Mouse (Mus musculus) heart, embryonic 10.5 days (tissue): Measurements from ENCODE around the gene Dnm1. TPM values are rescaled to one million over a fixed set of nuclear protein-coding genes. Genes with fewer than 3 reads are reported as not detected.
A peak's percentile ranks its signal among the peaks of the same experiment; 100 is the strongest.
"Not testable (repeated sequence)": the region's sequence is repeated elsewhere in the genome, so short reads cannot be mapped to it uniquely, and the experiment has no call there.

Source experiments
- DNase-seq: peaks from one replicate; pipeline ENCODE4 v3.0.0-alpha.2; 2017; ENCODE audit warnings: low spot score
- H3K27ac ChIP-seq: fragments of 300-500 bp; sonication (generic); 2 replicates; pipeline ENCODE4 v1.5.1; 2016; ENCODE audit warnings: mild to moderate bottlenecking
- H3K27me3 ChIP-seq: fragments of 300-500 bp; sonication (generic); 2 replicates; pipeline ENCODE4 v1.6.1; 2016; ENCODE audit warnings: mild to moderate bottlenecking; ENCODE audit not compliant: poor library complexity, insufficient read depth, severe bottlenecking
- H3K36me3 ChIP-seq: fragments of 300-500 bp; sonication (generic); 2 replicates; pipeline ENCODE4 v1.6.1; 2016; ENCODE audit warnings: mild to moderate bottlenecking, moderate library complexity
- H3K4me1 ChIP-seq: fragments of 300-500 bp; sonication (generic); 2 replicates; pipeline ENCODE4 v1.6.1; 2016; ENCODE audit warnings: mild to moderate bottlenecking
- H3K4me3 ChIP-seq: fragments of 300-500 bp; sonication (generic); 2 replicates; pipeline ENCODE4 v1.5.1; 2016; ENCODE audit warnings: mild to moderate bottlenecking, moderate library complexity
- H3K9me3 ChIP-seq: fragments of 300-500 bp; sonication (generic); 2 replicates; pipeline ENCODE4 v1.6.1; 2016; ENCODE audit warnings: mild to moderate bottlenecking, moderate library complexity
- WGBS: fragments of 180-500 bp; shearing (Covaris S2); methylation state at CpG from one replicate; pipeline ENCODE4 v1.1.7; 2016; 5-methylcytosine and 5-hydroxymethylcytosine counted together
- polyA plus RNA-seq: library from polyadenylated mRNA; unstranded; fragments of >200 nt; fragmentation: Nextera tagmentation; extraction: Ambion mirVana; gene quantifications from 2 replicates; pipeline ENCODE4 v1.2.1, GENCODE M21; 2016

The Dnm1 gene
- polyA plus RNA-seq, 1 experiment from 2014 or later = 9.4 TPM

DNA sequence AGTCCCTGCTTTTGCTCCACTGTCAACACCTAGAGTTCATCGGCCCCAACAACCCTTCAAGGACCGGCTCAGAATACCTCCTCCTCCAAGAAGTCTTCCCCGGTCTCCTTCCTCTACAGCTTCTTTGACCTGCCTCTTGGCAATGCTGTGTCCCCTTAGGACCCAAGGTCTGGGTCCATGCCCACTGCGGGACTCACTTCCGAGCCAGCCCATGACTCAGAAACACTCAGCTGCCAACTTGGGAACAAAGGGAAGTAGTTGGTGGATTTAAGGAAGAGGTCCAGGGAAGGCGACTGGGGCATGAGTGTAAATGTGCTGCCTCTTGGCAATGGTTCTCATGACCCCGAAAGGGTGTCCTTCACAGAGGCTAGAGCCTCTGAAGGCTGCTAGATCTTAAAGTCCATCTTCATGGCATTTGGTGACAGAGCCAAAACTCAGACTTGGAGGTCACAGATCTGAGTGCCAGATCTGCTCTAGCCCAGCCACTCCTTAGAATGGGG lies 26.9 kb upstream of the Dnm1 start:
- Histone ChIP-seq H3K4me3 (no peak overlapping the region), H3K27me3 (peaks cover 40% of the 10 kb centered on the region), H3K4me1 (peaks cover 37% of the 10 kb centered on the region), H3K9me3 (no peaks in the 10 kb centered on the region), H3K27ac (no peak overlapping the region), H3K36me3 (peaks cover 46% of the 10 kb centered on the region)
- WGBS = 89% methylated on average over 7 of the region's 7 CpGs
- no peak for DNase-seq

- 88% methylated on average over 10 of the region's 10 CpGs for WGBS
- no peak overlapping the region for H3K4me3 ChIP-seq
- H3K4me1 ChIP-seq = peaks cover 43% of the 10 kb centered on the region
- peaks cover 75% of the 10 kb centered on the region for H3K36me3 ChIP-seq
- DNase-seq = no peak
- peaks cover 13% of the 10 kb centered on the region for H3K27me3 ChIP-seq
- H3K27ac ChIP-seq = no peak overlapping the region
- no peaks in the 10 kb centered on the region for H3K9me3 ChIP-seq
Measured at GRCm38 (mm10) chr2:32376963-32377362, 23.8 kb upstream of the Dnm1 start.

DNA sequence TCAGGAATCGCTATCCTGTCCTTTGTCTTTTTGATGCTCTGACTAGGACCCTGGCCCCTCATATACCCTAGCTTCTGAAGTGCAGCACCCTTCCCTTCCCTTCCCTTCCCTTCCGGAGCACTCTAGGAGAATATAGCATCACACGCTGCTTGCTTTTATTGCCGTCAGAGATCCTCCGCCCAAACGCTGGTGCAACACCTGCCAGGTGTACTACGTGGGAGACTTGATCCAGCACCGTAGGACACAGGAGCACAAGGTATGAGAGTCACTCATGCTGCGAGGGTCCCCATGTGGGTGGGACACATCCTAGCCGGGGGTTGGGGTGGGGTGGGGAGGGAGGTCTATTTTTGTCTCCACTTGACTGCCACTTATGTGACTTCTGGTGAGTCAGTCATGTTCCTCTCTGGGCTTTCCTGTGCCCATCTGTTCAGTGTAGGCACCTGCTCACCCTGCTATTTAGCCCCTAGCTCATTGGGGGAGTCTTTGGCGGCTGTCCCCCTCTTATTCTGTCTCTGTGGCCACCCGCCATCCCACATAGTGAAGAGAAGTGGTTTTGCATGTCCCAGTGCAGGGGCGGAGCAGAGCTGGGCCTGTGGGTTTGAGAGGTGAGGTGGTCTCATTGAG lies 22.3 kb upstream of the Dnm1 start:
- H3K27ac ChIP-seq = no peak overlapping the region
- 72% methylated on average over 13 of the region's 13 CpGs for WGBS

GRCm38 (mm10) chr2:32374191-32374590 lies 21.1 kb upstream of the Dnm1 start:
- H3K27me3 ChIP-seq = peaks cover 5% of the 10 kb centered on the region; the same call in 1 of the 2 replicates
- H3K4me1 ChIP-seq = peaks cover 27% of the 10 kb centered on the region
- no peak overlapping the region for H3K4me3 ChIP-seq
- no peak overlapping the region for H3K27ac ChIP-seq
- no peaks in the 10 kb centered on the region for H3K9me3 ChIP-seq
- peaks cover 98% of the 10 kb centered on the region for H3K36me3 ChIP-seq
- WGBS = 79% methylated on average over 10 of the region's 10 CpGs
- DNase-seq = no peak

More for the DNA sequence above, 22.3 kb upstream of the Dnm1 start:
- Histone ChIP-seq H3K9me3 (no peaks in the 10 kb centered on the region), H3K4me3 (peak overlapping the region; percentile 27; the same call in 1 of the 2 replicates), H3K36me3 (peaks cover 91% of the 10 kb centered on the region), H3K27me3 (peaks cover 12% of the 10 kb centered on the region), H3K4me1 (peaks cover 29% of the 10 kb centered on the region)
- DNase-seq = no peak

DNA sequence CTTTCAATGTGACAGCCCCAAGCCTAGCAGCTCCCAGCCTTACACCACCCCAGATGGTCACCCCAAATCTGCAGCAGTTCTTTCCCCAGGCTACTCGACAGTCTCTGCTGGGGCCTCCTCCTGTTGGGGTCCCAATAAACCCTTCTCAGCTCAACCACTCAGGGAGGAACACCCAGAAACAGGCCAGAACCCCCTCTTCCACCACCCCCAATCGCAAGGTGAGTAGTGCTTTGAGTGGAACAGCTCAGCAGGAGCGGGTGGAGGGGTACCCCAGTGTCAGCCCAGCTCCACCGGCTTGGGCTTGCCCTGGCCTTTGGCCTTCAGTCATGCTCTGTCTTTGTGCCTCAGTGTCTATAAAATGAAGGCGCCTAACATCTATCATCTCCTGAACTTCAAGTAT lies 14.2 kb upstream of the Dnm1 start:
- peaks cover 74% of the 10 kb centered on the region for H3K36me3 ChIP-seq
- 92% methylated on average over 5 of the region's 5 CpGs for WGBS

DNA sequence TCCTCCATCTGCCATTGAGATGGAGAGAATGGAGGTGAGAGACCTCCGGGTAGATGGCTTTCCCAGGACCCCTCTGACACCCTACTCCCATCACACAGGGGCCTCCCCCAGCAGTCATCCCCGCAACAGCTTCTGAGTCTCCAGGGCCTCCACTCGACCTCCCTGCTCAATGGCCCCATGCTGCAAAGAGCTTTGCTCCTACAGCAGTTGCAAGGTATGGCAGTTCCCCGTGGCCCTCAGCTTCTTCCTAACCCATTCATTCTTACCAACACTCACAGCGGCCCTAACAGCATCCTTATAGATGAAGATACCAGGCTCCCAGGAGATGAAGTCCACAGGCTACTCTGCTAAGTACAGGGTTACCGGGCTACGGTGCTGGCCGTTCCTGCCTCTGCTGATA lies 11.0 kb upstream of the Dnm1 start:
- DNase-seq = no peak
- Histone ChIP-seq H3K4me1 (peaks cover 28% of the 10 kb centered on the region), H3K27me3 (no peaks in the 10 kb centered on the region), H3K27ac (no peak overlapping the region), H3K4me3 (peak overlapping the region; percentile 78), H3K9me3 (no peaks in the 10 kb centered on the region), H3K36me3 (peaks cover 42% of the 10 kb centered on the region)
- WGBS = 83% methylated on average over 8 of the region's 8 CpGs

More for the DNA sequence above, 14.2 kb upstream of the Dnm1 start:
- no peaks in the 10 kb centered on the region for H3K27me3 ChIP-seq
- H3K27ac ChIP-seq = no peak overlapping the region
- H3K4me3 ChIP-seq = no peak overlapping the region
- no peak for DNase-seq
- H3K9me3 ChIP-seq = no peaks in the 10 kb centered on the region
- H3K4me1 ChIP-seq = peaks cover 17% of the 10 kb centered on the region

DNA sequence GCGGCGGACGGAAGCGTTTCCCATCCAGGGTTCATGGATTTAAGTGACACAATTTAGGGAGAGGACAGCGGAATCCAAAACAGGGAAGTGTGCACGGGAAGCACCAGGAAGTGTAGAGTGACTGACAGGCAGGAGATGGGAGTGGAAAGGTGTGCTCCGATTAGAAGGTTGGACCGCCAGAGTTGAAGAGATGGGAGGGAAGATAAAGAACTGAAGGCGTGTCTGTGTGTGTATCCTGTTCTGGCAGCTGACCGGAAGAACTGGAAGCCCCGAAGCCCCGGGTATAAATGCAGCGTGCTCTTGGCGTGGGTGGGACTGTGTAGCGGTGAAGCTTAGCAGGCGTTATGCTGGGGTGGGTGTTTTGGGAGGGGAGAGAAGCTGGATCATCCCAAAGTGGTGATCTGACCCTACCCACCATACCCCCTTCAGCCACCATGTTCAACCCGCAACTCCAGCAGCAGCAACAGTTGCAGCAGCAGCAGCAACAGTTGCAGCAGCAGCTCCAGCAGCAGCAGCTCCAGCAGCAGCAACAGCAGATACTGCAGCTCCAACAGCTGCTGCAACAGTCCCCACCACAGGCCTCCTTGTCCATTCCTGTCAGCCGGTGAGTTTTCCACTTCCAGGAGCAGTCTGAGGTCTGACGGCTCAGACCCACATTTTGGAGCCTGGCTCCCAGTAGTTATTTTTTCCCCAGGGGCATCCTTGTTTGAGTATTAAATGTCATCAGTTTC lies 10.4 kb upstream of the Dnm1 start:
- Histone ChIP-seq H3K27ac (peak overlapping the region; percentile 92), H3K27me3 (peaks cover 3% of the 10 kb centered on the region), H3K36me3 (peaks cover 38% of the 10 kb centered on the region), H3K4me3 (peak overlapping the region; percentile 78), H3K9me3 (no peaks in the 10 kb centered on the region), H3K4me1 (peaks cover 28% of the 10 kb centered on the region)
- DNase-seq = no peak
- 8% methylated on average over 19 of the region's 19 CpGs for WGBS

DNA sequence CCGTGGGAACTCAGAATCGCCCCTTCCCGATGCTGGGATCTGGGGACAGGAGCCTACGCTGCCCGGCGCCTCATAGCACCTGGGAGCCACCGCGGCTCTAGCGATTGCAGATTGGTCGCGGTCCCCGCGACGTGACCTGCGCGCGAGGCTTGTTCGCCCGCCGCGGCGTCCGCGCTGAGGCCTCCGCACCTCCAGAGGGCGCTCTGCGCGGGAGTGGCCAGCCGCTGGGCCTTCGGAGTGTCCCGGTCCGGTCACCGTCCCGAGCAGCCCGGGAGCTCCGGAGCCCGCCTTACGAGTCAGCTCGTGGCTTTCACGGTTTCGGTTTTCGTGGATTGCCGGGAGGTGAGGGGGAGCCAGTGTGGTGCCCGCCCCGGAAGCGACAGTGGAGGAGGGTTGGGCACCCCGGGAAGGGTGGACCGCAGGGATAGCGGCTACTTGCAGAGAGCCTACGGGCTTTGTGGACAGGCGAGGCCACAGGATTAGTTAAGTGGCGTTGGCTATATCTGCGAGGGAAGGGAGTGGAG lies 9.7 kb upstream of the Dnm1 start:
- Histone ChIP-seq H3K9me3 (no peaks in the 10 kb centered on the region), H3K4me1 (peaks cover 34% of the 10 kb centered on the region), H3K36me3 (peaks cover 32% of the 10 kb centered on the region), H3K27ac (peak overlapping the region; percentile 92), H3K4me3 (peak overlapping the region; percentile 78), H3K27me3 (peaks cover 9% of the 10 kb centered on the region)
- WGBS = under 1% methylated on average over 53 of the region's 53 CpGs
- peak; percentile 94 for DNase-seq

- Histone ChIP-seq H3K4me1 (peaks cover 35% of the 10 kb centered on the region), H3K27me3 (peaks cover 15% of the 10 kb centered on the region), H3K36me3 (peaks cover 26% of the 10 kb centered on the region), H3K27ac (peak overlapping the region; percentile 92), H3K4me3 (peak overlapping the region; percentile 78)
- WGBS = 36% methylated on average over 5 of the region's 5 CpGs
- not testable (repeated sequence) for H3K9me3 ChIP-seq, DNase-seq
Measured at GRCm38 (mm10) chr2:32362274-32362673, 9.1 kb upstream of the Dnm1 start.

DNA sequence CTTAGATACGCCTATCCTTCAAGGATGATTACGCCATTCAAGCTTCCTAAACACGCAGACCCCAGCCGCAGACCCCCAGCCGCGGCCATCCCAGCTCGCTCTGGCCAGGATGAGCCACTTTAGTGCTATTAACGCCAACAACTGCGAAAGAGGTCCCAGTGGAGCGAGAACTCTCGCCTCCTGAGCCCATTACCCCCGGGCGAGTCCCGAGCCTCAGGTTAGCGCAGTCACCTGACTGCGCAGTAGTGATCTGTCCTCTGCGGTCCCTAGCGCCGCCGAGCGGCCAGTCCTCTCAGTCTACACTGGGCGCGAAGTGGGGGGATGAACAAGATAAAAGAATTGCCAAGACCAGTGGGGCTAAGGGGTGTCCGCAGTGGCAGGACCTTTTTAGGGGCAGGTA lies 8.3 kb upstream of the Dnm1 start:
- Histone ChIP-seq H3K4me3 (peak overlapping the region; percentile 65), H3K9me3 (no peaks in the 10 kb centered on the region), H3K27ac (peak overlapping the region; percentile 83; the same call in 1 of the 2 replicates), H3K4me1 (peaks cover 36% of the 10 kb centered on the region), H3K27me3 (peaks cover 15% of the 10 kb centered on the region), H3K36me3 (peaks cover 17% of the 10 kb centered on the region)
- peak; percentile 87 for DNase-seq
- WGBS = 1% methylated on average over 24 of the region's 24 CpGs

DNA sequence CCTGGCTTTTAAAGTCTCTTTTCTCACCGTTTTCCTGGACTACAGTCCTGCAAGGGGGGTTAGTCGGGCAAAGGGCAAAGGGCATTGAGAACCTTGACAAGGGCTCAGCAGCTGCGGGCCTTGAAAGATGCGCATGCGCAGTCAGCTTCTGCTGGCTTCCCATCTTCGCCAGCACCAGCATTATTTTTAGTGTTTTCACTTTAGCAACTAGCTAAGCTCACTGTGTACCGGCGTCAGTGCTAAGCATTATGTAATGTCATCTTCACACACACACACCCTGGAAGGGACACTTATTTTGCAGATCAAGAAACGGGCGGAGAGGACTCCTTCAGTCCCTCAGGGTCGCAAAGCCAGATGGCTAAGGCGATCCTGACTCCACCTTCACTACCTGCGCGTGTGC lies 7.6 kb upstream of the Dnm1 start:
- peaks cover 10% of the 10 kb centered on the region for H3K36me3 ChIP-seq
- 5% methylated on average over 14 of the region's 14 CpGs for WGBS
- peak overlapping the region; percentile 10; the same call in 1 of the 2 replicates for H3K27ac ChIP-seq
- H3K27me3 ChIP-seq = peaks cover 15% of the 10 kb centered on the region
- no peaks in the 10 kb centered on the region for H3K9me3 ChIP-seq
- DNase-seq = peak; percentile 85
- peak overlapping the region; percentile 65 for H3K4me3 ChIP-seq
- peaks cover 39% of the 10 kb centered on the region for H3K4me1 ChIP-seq

DNA sequence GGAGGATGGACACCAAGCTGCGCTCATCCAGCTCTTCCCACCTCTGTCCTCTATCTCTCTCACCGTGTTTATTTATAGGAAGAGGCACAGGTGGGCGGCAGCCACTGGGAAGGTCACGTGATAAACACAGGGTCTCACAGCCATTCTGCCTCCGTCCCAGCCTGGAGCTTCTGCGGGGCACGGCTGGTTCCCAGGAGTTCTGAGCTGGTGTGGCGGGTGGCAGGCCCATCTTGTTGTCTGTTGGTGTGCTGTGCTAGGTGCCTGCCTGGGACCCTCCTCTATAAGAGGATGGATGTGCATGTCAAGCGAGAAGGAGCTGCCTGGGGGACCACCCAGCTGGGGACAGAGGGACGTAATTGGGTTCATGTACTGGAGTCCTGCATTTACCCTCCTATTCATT lies 5.2 kb upstream of the Dnm1 start:
- WGBS = 51% methylated on average over 10 of the region's 10 CpGs
- Histone ChIP-seq H3K4me3 (no peak overlapping the region), H3K4me1 (peaks cover 43% of the 10 kb centered on the region), H3K36me3 (no peaks in the 10 kb centered on the region), H3K27ac (no peak overlapping the region), H3K27me3 (peaks cover 15% of the 10 kb centered on the region), H3K9me3 (no peaks in the 10 kb centered on the region)
- DNase-seq = no peak

GRCm38 (mm10) chr2:32357710-32358109 lies 4.6 kb upstream of the Dnm1 start:
- Histone ChIP-seq H3K9me3 (no peaks in the 10 kb centered on the region), H3K4me3 (no peak overlapping the region), H3K27me3 (peaks cover 18% of the 10 kb centered on the region), H3K4me1 (peaks cover 47% of the 10 kb centered on the region), H3K36me3 (no peaks in the 10 kb centered on the region), H3K27ac (no peak overlapping the region)
- WGBS = 67% methylated on average over 3 of the region's 3 CpGs
- DNase-seq = no peak
